12 mouse cellular contexts compared by ENCODE assay signal in genomic region chr7:143805199-143805624, GRCm38 (mm10). TPM values are rescaled to one million over a fixed set of nuclear protein-coding genes. Genes with fewer than 3 reads are reported as not detected.
A peak's percentile ranks its signal among the peaks of the same experiment; 100 is the strongest.
DNase-seq lines count a peak whose midpoint lies in the region; ATAC-seq lines count a peak whose summit lies in the region.
"Had no signal": no experiment of that assay in that cellular context is flagged by ENCODE, and none has a peak within 500 bp of the region (broad histone marks: within the 10 kb centered on the region; RNA-seq: fewer than 3 reads in every experiment).

No protein-coding gene starts in this region.

- no peak overlapping the region for H3K4me3 ChIP-seq in embryonic facial prominence, embryonic 14.5 days (ENCODE audit: low read depth, low read length)
- no peak overlapping the region for H3K4me3 ChIP-seq in embryonic facial prominence, embryonic 10.5 days
- H3K4me3 ChIP-seq in intestine, embryonic 16.5 days (ENCODE audit: low read length), result no peak overlapping the region
- H3K4me3 ChIP-seq: neural tube, embryonic 12.5 days had no signal

- intact Hi-C loops in left cerebral cortex, postnatal 10 days (cut with DNase I), result no loop called here
- intact Hi-C loops in left cerebral cortex, postnatal 4 days (cut with DNase I), result no loop called here

- peak; percentile 13 for DNase-seq in embryonic facial prominence, embryonic 14.5 days (ENCODE audit: low spot score)
- no peak for DNase-seq in embryonic facial prominence, embryonic 10.5 days (ENCODE audit: low spot score)
- peak; percentile 30 to 68 for DNase-seq in left cerebral cortex, postnatal 10 days (ENCODE audit: extremely low spot score in 1 of 2, low spot score in 2 of 2)
- no peak for DNase-seq in left cerebral cortex, postnatal 4 days
- peak; percentile 44 for DNase-seq in lung, postnatal 25 days (ENCODE audit: low spot score)
- DNase-seq in gastrocnemius, postnatal 25 days, result no peak
- DNase-seq: embryo, embryonic 11 days; gastrocnemius, postnatal 14 days had no signal

- no peaks in the 10 kb centered on the region for H3K9me3 ChIP-seq in embryonic facial prominence, embryonic 14.5 days (ENCODE audit: control insufficient read depth, low read length)
- no peaks in the 10 kb centered on the region for H3K9me3 ChIP-seq in embryonic facial prominence, embryonic 10.5 days
- H3K9me3 ChIP-seq in intestine, embryonic 16.5 days (ENCODE audit: control insufficient read depth, low read length), result no peaks in the 10 kb centered on the region
- H3K9me3 ChIP-seq: neural tube, embryonic 12.5 days had no signal

- H3K27me3 ChIP-seq in embryonic facial prominence, embryonic 14.5 days (replicated peaks; ENCODE audit: control insufficient read depth, insufficient read depth, low read length), result no peaks in the 10 kb centered on the region
- no peaks in the 10 kb centered on the region for H3K27me3 ChIP-seq in embryonic facial prominence, embryonic 10.5 days (replicated peaks; ENCODE audit: low read depth, poor library complexity, severe bottlenecking)
- no peaks in the 10 kb centered on the region for H3K27me3 ChIP-seq in intestine, embryonic 16.5 days (replicated peaks; ENCODE audit: control insufficient read depth, insufficient read depth, low read length)
- H3K27me3 ChIP-seq: neural tube, embryonic 12.5 days had no signal

- peaks cover 60% of the 10 kb centered on the region for H3K36me3 ChIP-seq in embryonic facial prominence, embryonic 14.5 days (ENCODE audit: control insufficient read depth, insufficient read depth, low read length)
- H3K36me3 ChIP-seq in embryonic facial prominence, embryonic 10.5 days (replicated peaks), result peaks cover 97% of the 10 kb centered on the region
- H3K36me3 ChIP-seq in intestine, embryonic 16.5 days (ENCODE audit: control insufficient read depth, insufficient read depth, low read length), result peaks cover 12% of the 10 kb centered on the region

- no peak for ATAC-seq in embryonic facial prominence, embryonic 14.5 days (ENCODE audit: low read depth)
- peak; percentile 76 for ATAC-seq in intestine, embryonic 16.5 days
- ATAC-seq in megakaryocyte, adult 5-6 weeks (ENCODE audit: poor library complexity, severe bottlenecking), result no peak

- no peak overlapping the region for H3K4me2 ChIP-seq in embryonic facial prominence, embryonic 14.5 days (ENCODE audit: low read depth, low read length)
- no peak overlapping the region for H3K4me2 ChIP-seq in intestine, embryonic 16.5 days (ENCODE audit: low read depth, low read length)
- H3K4me2 ChIP-seq: neural tube, embryonic 12.5 days had no signal

- no peak overlapping the region for H3K9ac ChIP-seq in embryonic facial prominence, embryonic 14.5 days (ENCODE audit: low read depth, low read length)
- no peak overlapping the region for H3K9ac ChIP-seq in intestine, embryonic 16.5 days (ENCODE audit: low read depth, low read length)
- H3K9ac ChIP-seq: neural tube, embryonic 12.5 days had no signal

- no peak overlapping the region for H3K27ac ChIP-seq in embryonic facial prominence, embryonic 14.5 days (replicated peaks; ENCODE audit: low read depth, low read length)
- no peak overlapping the region for H3K27ac ChIP-seq in embryonic facial prominence, embryonic 10.5 days (replicated peaks)
- H3K27ac ChIP-seq in intestine, embryonic 16.5 days (ENCODE audit: low read length), result no peak overlapping the region
- H3K27ac ChIP-seq: macrophage; neural tube, embryonic 12.5 days had no signal

- WGBS in embryonic facial prominence, embryonic 14.5 days, result 78% methylated on average over 5 of the region's 5 CpGs
- 86% methylated on average over 5 of the region's 5 CpGs for WGBS in embryonic facial prominence, embryonic 10.5 days
- WGBS in intestine, embryonic 16.5 days, result 49% methylated on average over 5 of the region's 5 CpGs

- H3K4me1 ChIP-seq in embryonic facial prominence, embryonic 14.5 days (ENCODE audit: control insufficient read depth, insufficient read depth, low read length), result no peaks in the 10 kb centered on the region
- no peaks in the 10 kb centered on the region for H3K4me1 ChIP-seq in embryonic facial prominence, embryonic 10.5 days
- H3K4me1 ChIP-seq in intestine, embryonic 16.5 days (ENCODE audit: control insufficient read depth, insufficient read depth, low read length), result no peaks in the 10 kb centered on the region; the same call in 1 of the 2 replicates
- H3K4me1 ChIP-seq: neural tube, embryonic 12.5 days had no signal

RNA-seq across cellular contexts. Expression of gene Nadsyn1, which starts 17.4 kb away (rescaled TPM):
- polyA plus RNA-seq in embryonic facial prominence, embryonic 14.5 days (2014; fragmentation: Nextera tagmentation; extraction: Ambion mirVana), result 4.6 and 6.8 TPM in 2 replicates
- polyA plus RNA-seq in embryonic facial prominence, embryonic 10.5 days (2016; fragmentation: Nextera tagmentation; extraction: Ambion mirVana), result 7.7 and 10.0 TPM in 2 replicates
- total RNA-seq in left cerebral cortex, postnatal 10 days (2021), result 1 to 10 TPM; 4.3 to 5.2 TPM
- 1 to 10 TPM; 4.5 to 6.1 TPM for total RNA-seq in left cerebral cortex, postnatal 4 days (2021)
- 25.4 and 29.4 TPM in 2 replicates for polyA plus RNA-seq in intestine, embryonic 16.5 days (2015; fragmentation: Nextera tagmentation; extraction: Ambion mirVana)
- total RNA-seq in megakaryocyte, adult 5-6 weeks (2015), result 3.9 and 4.4 TPM in 2 replicates
- total RNA-seq in megakaryocyte, adult 5-6 weeks (2017), result 7.5 and 11.7 TPM in 2 replicates
- total RNA-seq in gastrocnemius, postnatal 25 days (2021), result 1 to 10 TPM; 2.7 to 3.8 TPM

RNA-seq across cellular contexts. Expression of gene Dhcr7, which starts 17.7 kb away (rescaled TPM):
- 43.5 and 45.1 TPM in 2 replicates for polyA plus RNA-seq in embryonic facial prominence, embryonic 14.5 days (2014; fragmentation: Nextera tagmentation; extraction: Ambion mirVana)
- polyA plus RNA-seq in embryonic facial prominence, embryonic 10.5 days (2016; fragmentation: Nextera tagmentation; extraction: Ambion mirVana), result 68.3 and 79.2 TPM in 2 replicates
- 10 to 100 TPM; 79.5 to 85.8 TPM for total RNA-seq in left cerebral cortex, postnatal 10 days (2021)
- 10 to 100 TPM; 84.2 to 85.6 TPM for total RNA-seq in left cerebral cortex, postnatal 4 days (2021)
- polyA plus RNA-seq in intestine, embryonic 16.5 days (2015; fragmentation: Nextera tagmentation; extraction: Ambion mirVana), result 98.0 and 105 TPM in 2 replicates
- 11.4 and 13.1 TPM in 2 replicates for total RNA-seq in megakaryocyte, adult 5-6 weeks (2015)
- total RNA-seq in megakaryocyte, adult 5-6 weeks (2017), result 3.0 and 6.1 TPM in 2 replicates
- total RNA-seq in gastrocnemius, postnatal 25 days (2021), result 1 to 10 TPM; 4.8 TPM

RNA-seq across cellular contexts. Expression of gene Mrgpre, which starts 20.9 kb away (rescaled TPM):
- polyA plus RNA-seq in embryonic facial prominence, embryonic 14.5 days (2014; fragmentation: Nextera tagmentation; extraction: Ambion mirVana), result 2.1 and 2.4 TPM in 2 replicates
- 1.8 TPM in 2 replicates for polyA plus RNA-seq in embryonic facial prominence, embryonic 10.5 days (2016; fragmentation: Nextera tagmentation; extraction: Ambion mirVana)
- total RNA-seq in left cerebral cortex, postnatal 10 days (2021), result 10 to 100 TPM; 11.8 to 12.3 TPM
- total RNA-seq in left cerebral cortex, postnatal 4 days (2021), result 10 to 100 TPM; 15.3 to 16.5 TPM
- polyA plus RNA-seq in intestine, embryonic 16.5 days (2015; fragmentation: Nextera tagmentation; extraction: Ambion mirVana), result 1.4 and 1.5 TPM in 2 replicates
- total RNA-seq in megakaryocyte, adult 5-6 weeks (2015), result 0.05 TPM in 1 of 2 replicates, not detected in the other
- not detected in 2 replicates for total RNA-seq in megakaryocyte, adult 5-6 weeks (2017)
- total RNA-seq in gastrocnemius, postnatal 25 days (2021), result under 1 TPM; 0.64 to 0.67 TPM

RNA-seq across cellular contexts. Expression of gene Mrgprg, which starts 38.4 kb away (rescaled TPM):
- polyA plus RNA-seq in embryonic facial prominence, embryonic 14.5 days (2014; fragmentation: Nextera tagmentation; extraction: Ambion mirVana), result not detected in 2 replicates
- not detected in 2 replicates for polyA plus RNA-seq in embryonic facial prominence, embryonic 10.5 days (2016; fragmentation: Nextera tagmentation; extraction: Ambion mirVana)
- not detected for total RNA-seq in left cerebral cortex, postnatal 10 days (2021)
- not detected for total RNA-seq in left cerebral cortex, postnatal 4 days (2021)
- polyA plus RNA-seq in intestine, embryonic 16.5 days (2015; fragmentation: Nextera tagmentation; extraction: Ambion mirVana), result not detected in 2 replicates
- not detected in 2 replicates for total RNA-seq in megakaryocyte, adult 5-6 weeks (2015)
- total RNA-seq in megakaryocyte, adult 5-6 weeks (2017), result not detected in 2 replicates
- under 1 TPM in 1 of 2 experiments, not detected in 1; 0.29 TPM for total RNA-seq in gastrocnemius, postnatal 25 days (2021)
- total RNA-seq: gastrocnemius, postnatal 14 days had no signal
- polyA plus RNA-seq: macrophage; neural tube, embryonic 12.5 days had no signal

RNA-seq across cellular contexts. Expression of gene Osbpl5, which starts 48.4 kb away (rescaled TPM):
- 47.5 and 47.7 TPM in 2 replicates for polyA plus RNA-seq in embryonic facial prominence, embryonic 14.5 days (2014; fragmentation: Nextera tagmentation; extraction: Ambion mirVana)
- polyA plus RNA-seq in embryonic facial prominence, embryonic 10.5 days (2016; fragmentation: Nextera tagmentation; extraction: Ambion mirVana), result 15.8 and 16.8 TPM in 2 replicates
- total RNA-seq in left cerebral cortex, postnatal 10 days (2021), result 10 to 100 TPM; 38.2 to 42.3 TPM
- total RNA-seq in left cerebral cortex, postnatal 4 days (2021), result 10 to 100 TPM; 67.5 to 84.1 TPM
- 26.4 and 29.0 TPM in 2 replicates for polyA plus RNA-seq in intestine, embryonic 16.5 days (2015; fragmentation: Nextera tagmentation; extraction: Ambion mirVana)
- total RNA-seq in megakaryocyte, adult 5-6 weeks (2015), result 1.5 and 3.5 TPM in 2 replicates
- 1.5 and 8.3 TPM in 2 replicates for total RNA-seq in megakaryocyte, adult 5-6 weeks (2017)
- 10 to 100 TPM; 18.7 to 19.0 TPM for total RNA-seq in gastrocnemius, postnatal 25 days (2021)

Comparison
In these comparisons a context has a peak if more than half of its experiments do, and no peak if none do; other contexts are left out.
1. DNase-seq: peak in embryonic facial prominence, embryonic 14.5 days (single experiment), left cerebral cortex, postnatal 10 days (2 of 2) and lung, postnatal 25 days (single experiment); none in embryonic facial prominence, embryonic 10.5 days (single experiment), left cerebral cortex, postnatal 4 days (single experiment) and gastrocnemius, postnatal 25 days (single experiment).
2. RNA of gene Dhcr7, which starts 17.7 kb away (total RNA-seq): 79.5 to 85.8 TPM in left cerebral cortex, postnatal 10 days and 84.2 to 85.6 TPM in left cerebral cortex, postnatal 4 days; 3.0 to 13.1 TPM in megakaryocyte, adult 5-6 weeks and 4.8 TPM in gastrocnemius, postnatal 25 days; every median in the first group is over 4 times any median in the second.
3. RNA of gene Mrgpre, which starts 20.9 kb away (total RNA-seq): 15.3 to 16.5 TPM in left cerebral cortex, postnatal 4 days and 11.8 to 12.3 TPM in left cerebral cortex, postnatal 10 days; 0.64 to 0.67 TPM in gastrocnemius, postnatal 25 days and 0.05 TPM in megakaryocyte, adult 5-6 weeks; every median in the first group is over 4 times any median in the second.